Mouse (Mus musculus): Measurements from ENCODE around the gene Vwa8.

GRCm38 (mm10) chr14:78878402-78879045 lies 29.7 kb downstream of the Vwa8 start:
- TF ChIP-seq EP300 (IDR thresholded peaks at IDR 0.05) (no peak), CTCF (IDR thresholded peaks at IDR 0.05) (no peak)
